Mouse (Mus musculus) C2C12 (cell line): ENCODE results near the gene Hnrnpa3. TPM values are rescaled to one million over a fixed set of nuclear protein-coding genes. Genes with fewer than 3 reads are reported as not detected.
"Not testable (repeated sequence)": the region's sequence is repeated elsewhere in the genome, so short reads cannot be mapped to it uniquely, and the experiment has no call there.

ENCODE experiments used
- H3K27me3 ChIP-seq: one replicate; pipeline ENCODE4 v1.6.1; 2011; ENCODE audit not compliant: control insufficient read depth, insufficient read depth, insufficient read length
- H3K36me3 ChIP-seq: one replicate; pipeline ENCODE4 v1.6.1; 2011; ENCODE audit not compliant: control insufficient read depth, insufficient read depth
- H3K4me3 ChIP-seq: one replicate; pipeline ENCODE4 v1.5.1; 2011; ENCODE audit warnings: mild to moderate bottlenecking, control low read depth; ENCODE audit not compliant: poor library complexity, insufficient read depth, severe bottlenecking
- H3K79me2 ChIP-seq: one replicate; pipeline ENCODE4 v1.6.1; 2011; ENCODE audit not compliant: control insufficient read depth, insufficient read depth
- H3K79me3 ChIP-seq: one replicate; pipeline ENCODE4 v1.6.1; 2011; ENCODE audit warnings: low read depth, control low read depth
- H3ac ChIP-seq: one replicate; pipeline ENCODE3; 2011; ENCODE audit warnings: low read depth; ENCODE audit not compliant: control insufficient read depth, insufficient read length
- CEBPB ChIP-seq: IDR thresholded peaks from one replicate; pipeline ENCODE4 v1.6.1; 2011; ENCODE audit warnings: low read depth, mild to moderate bottlenecking, control low read depth, moderate library complexity
- CTCF ChIP-seq: IDR thresholded peaks from one replicate; pipeline ENCODE4 v1.5.1; 2011; ENCODE audit not compliant: control insufficient read depth, insufficient read depth, insufficient read length
- FOSL1 ChIP-seq: IDR thresholded peaks from one replicate; pipeline ENCODE4 v1.8.0; 2011; ENCODE audit warnings: mild to moderate bottlenecking, low read length; ENCODE audit not compliant: poor library complexity, insufficient read depth, severe bottlenecking
- MAX ChIP-seq: IDR thresholded peaks from one replicate; pipeline ENCODE4 v1.6.1; 2011; ENCODE audit warnings: mild to moderate bottlenecking, control low read depth
- MYOD1 ChIP-seq: IDR thresholded peaks from one replicate; pipeline ENCODE4 v1.6.1; 2011; ENCODE audit warnings: low read depth; ENCODE audit not compliant: control insufficient read depth, insufficient read length
- MYOG ChIP-seq: IDR thresholded peaks from one replicate; pipeline ENCODE4 v1.6.1; 2011; ENCODE audit not compliant: control insufficient read depth, insufficient read length; ENCODE audit errors: extremely low read depth
- USF1 ChIP-seq: IDR thresholded peaks from one replicate; pipeline ENCODE4 v1.6.1; 2011; ENCODE audit warnings: low read depth, mild to moderate bottlenecking, control low read depth, moderate library complexity
- polyA plus RNA-seq: library from polyadenylated mRNA; unstranded; fragments of >200 nt; fragmentation: generic; extraction: Trizol; gene quantifications from one replicate; pipeline ENCODE4 v1.2.1, GENCODE M21; 2012; ENCODE audit warnings: missing spikeins

The Hnrnpa3 gene
- polyA plus RNA-seq, 1 experiment, result 341 TPM

- no peaks in the 10 kb centered on the region for H3K36me3 ChIP-seq
- no peak overlapping the region for H3K4me3 ChIP-seq
- TF ChIP-seq MYOG (no peak), CTCF (no peak)
- no peaks in the 10 kb centered on the region for H3K79me2 ChIP-seq
- H3K27me3 ChIP-seq, result no peaks in the 10 kb centered on the region
- H3K79me3 ChIP-seq, result no peaks in the 10 kb centered on the region
- H3ac ChIP-seq, result no peak overlapping the region
Observed at GRCm38 (mm10) chr2:75633381-75633780, 25.7 kb upstream of the Hnrnpa3 start.

GRCm38 (mm10) chr2:75633784-75634183, 25.3 kb upstream of the Hnrnpa3 start:
- H3ac ChIP-seq, result no peak overlapping the region
- no peaks in the 10 kb centered on the region for H3K36me3 ChIP-seq
- H3K27me3 ChIP-seq, result no peaks in the 10 kb centered on the region
- H3K79me2 ChIP-seq, result no peaks in the 10 kb centered on the region
- H3K4me3 ChIP-seq, result no peak overlapping the region
- no peaks in the 10 kb centered on the region for H3K79me3 ChIP-seq
- TF ChIP-seq CEBPB (no peak), MYOD1 (no peak), USF1 (no peak), MYOG (no peak), MAX (no peak), FOSL1 (no peak), CTCF (no peak)

- H3K79me3 ChIP-seq, H3K79me2 ChIP-seq, H3K36me3 ChIP-seq, H3K4me3 ChIP-seq, H3K27me3 ChIP-seq, H3ac ChIP-seq: not testable (repeated sequence)
Observed at GRCm38 (mm10) chr2:75634431-75634830, 24.6 kb upstream of the Hnrnpa3 start.

GRCm38 (mm10) chr2:75636261-75637054, 22.6 kb upstream of the Hnrnpa3 start:
- Histone ChIP-seq H3K4me3 (no peak overlapping the region), H3K36me3 (no peaks in the 10 kb centered on the region), H3K27me3 (no peaks in the 10 kb centered on the region), H3K79me2 (no peaks in the 10 kb centered on the region), H3ac (no peak overlapping the region), H3K79me3 (no peaks in the 10 kb centered on the region)
- peak; percentile 15 for TF ChIP-seq CTCF
- TF ChIP-seq FOSL1, result no peak

- not testable (repeated sequence) for H3K79me3 ChIP-seq, H3K4me3 ChIP-seq, H3ac ChIP-seq, H3K36me3 ChIP-seq, H3K79me2 ChIP-seq, H3K27me3 ChIP-seq
Observed at GRCm38 (mm10) chr2:75637055-75637304, 22.1 kb upstream of the Hnrnpa3 start.

GRCm38 (mm10) chr2:75637361-75637760, 21.7 kb upstream of the Hnrnpa3 start:
- no peaks in the 10 kb centered on the region for H3K79me3 ChIP-seq
- TF ChIP-seq USF1 (no peak), MYOG (no peak), CEBPB (no peak), CTCF (no peak), FOSL1 (no peak), MYOD1 (no peak), MAX (no peak)
- H3K79me2 ChIP-seq, result no peaks in the 10 kb centered on the region
- H3K27me3 ChIP-seq, result no peaks in the 10 kb centered on the region
- H3ac ChIP-seq, result no peak overlapping the region
- no peaks in the 10 kb centered on the region for H3K36me3 ChIP-seq
- H3K4me3 ChIP-seq, result no peak overlapping the region

- H3K27me3 ChIP-seq, H3K4me3 ChIP-seq, H3ac ChIP-seq, H3K79me2 ChIP-seq, H3K79me3 ChIP-seq, H3K36me3 ChIP-seq: not testable (repeated sequence)
Observed at GRCm38 (mm10) chr2:75637822-75638221, 21.2 kb upstream of the Hnrnpa3 start.

- H3K4me3 ChIP-seq, H3K36me3 ChIP-seq, H3K79me3 ChIP-seq: not testable (repeated sequence)
Observed at GRCm38 (mm10) chr2:75639535-75639934, 19.5 kb upstream of the Hnrnpa3 start.

GRCm38 (mm10) chr2:75642312-75642711, 16.7 kb upstream of the Hnrnpa3 start:
- not testable (repeated sequence) for H3K79me3 ChIP-seq, H3ac ChIP-seq, H3K4me3 ChIP-seq, H3K36me3 ChIP-seq, H3K79me2 ChIP-seq, H3K27me3 ChIP-seq

More at GRCm38 (mm10) chr2:75639535-75639934, 19.5 kb upstream of the Hnrnpa3 start:
- H3K27me3 ChIP-seq, H3K79me2 ChIP-seq, H3ac ChIP-seq: not testable (repeated sequence)
